Mouse (Mus musculus) thymus, postnatal 4 days (tissue): ENCODE results near the gene Iba57.
A peak's percentile ranks its signal among the peaks of the same experiment; 100 is the strongest.

Experiments used
- DNase-seq: peaks from one replicate; pipeline ENCODE4 v3.0.0; 2021

The Iba57 gene

DNA sequence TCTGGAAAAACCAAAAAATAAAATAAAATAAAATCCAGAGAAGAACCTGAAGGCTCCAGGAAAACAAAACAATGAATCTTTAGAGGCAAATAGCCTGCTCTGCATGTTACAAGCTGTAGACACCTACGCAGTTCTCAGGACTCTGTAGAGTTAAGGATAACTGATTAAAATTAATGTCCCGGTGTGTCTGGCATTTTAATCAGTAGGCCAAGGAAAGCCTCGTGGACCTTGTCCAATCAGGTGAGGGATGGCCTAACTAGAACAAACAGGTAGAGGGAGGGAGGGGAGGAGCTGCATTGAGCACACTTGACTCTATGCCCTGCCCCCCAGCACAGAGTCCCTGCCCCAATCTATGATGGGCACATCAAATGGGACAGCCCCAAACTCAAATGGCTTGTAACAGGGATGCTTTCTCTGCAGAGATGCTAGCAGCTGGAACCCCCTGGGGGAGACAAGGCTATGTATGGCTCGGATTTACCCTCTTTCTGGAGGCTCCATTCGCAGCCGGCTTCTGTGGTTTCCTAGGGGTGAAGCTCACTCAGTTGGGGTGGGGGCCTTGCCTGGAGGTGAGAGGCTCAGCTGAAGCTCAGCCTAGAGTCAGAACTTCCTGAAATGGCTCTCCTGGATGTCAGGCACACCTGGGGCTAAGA, 10.8 kb upstream of the Iba57 start:
- DNase-seq, result no peak

DNA sequence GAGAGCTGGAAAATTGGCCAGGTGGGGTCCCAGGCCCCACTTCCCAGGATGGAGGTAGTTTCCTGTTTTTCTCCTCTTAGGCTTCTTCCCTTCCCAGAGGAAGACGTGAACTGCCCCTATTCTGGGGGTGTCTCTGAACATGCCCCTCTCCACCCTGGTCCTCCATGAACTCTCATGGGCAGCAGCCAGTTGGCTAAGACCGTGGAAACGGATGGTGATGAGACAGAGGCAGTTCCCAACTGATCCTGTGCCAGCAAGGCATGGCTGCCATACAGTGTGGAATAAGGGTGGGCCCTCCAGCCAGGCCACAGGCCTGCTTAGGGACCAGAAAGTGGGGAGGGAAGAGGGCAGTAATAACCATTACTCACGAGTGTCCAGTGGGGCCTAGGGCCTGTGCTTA, 7.0 kb upstream of the Iba57 start:
- no peak for DNase-seq

- no peak for DNase-seq
Observed at GRCm38 (mm10) chr11:59169807-59170206, 6.3 kb upstream of the Iba57 start.

- DNase-seq, result no peak
Observed at GRCm38 (mm10) chr11:59165616-59166241, 2.2 kb upstream of the Iba57 start.

DNA sequence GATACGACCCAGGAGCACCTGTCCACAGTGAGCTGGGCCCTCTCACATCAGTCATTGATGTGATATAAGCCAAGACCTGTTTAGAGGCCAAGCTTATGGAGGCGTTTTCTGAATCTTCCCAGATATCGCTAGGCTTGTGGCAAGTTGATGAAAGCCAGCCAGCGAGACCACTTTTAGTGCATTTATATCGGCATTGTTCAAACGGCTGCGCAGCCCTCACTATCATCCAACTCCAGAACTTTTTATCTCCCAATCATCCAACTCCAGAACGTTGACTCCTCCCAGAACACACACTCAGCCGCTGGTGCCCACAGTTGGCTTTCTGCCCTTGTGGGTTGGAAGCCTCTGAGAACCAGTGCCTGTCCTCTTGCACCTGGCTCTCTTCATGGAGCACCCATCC, 845 bp upstream of the Iba57 start:
- no peak for DNase-seq

DNA sequence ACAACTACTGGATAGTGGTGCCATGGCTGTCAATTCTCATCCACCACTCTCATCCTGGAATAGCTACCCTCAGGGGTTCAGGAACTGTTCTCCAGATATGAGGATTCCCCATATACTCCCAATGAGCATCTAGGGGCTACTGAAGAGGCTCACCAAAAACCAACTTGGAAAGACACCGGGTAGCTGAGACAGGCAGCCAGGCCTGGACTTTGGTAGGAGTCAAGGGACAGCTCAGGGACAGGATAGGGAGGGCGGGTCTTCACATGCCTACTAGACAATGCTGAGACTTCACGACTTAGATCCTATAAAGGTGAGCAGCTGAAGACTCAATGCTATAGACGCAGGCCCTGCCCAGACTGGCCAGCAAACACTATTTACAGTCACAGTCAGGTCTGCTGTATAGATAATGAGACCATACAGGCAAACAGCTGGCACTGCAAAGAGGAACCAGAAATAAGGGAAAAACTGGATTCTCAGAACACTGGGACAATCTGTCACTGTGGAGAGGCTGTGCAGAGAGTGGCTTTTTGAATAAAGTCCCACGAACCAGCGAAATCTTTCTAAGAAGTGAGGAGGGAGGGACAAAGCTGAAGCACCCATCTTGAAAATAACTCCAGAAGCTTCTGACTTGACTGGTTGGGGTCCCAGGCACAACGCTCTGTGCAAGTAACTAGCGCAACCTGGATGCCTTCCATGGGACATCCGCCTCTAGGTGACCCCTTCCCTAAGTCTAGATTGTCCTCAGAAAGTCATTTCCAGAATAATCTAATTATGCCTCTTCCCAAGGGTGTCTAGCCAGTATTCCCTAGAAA, 890 bp downstream of the Iba57 start:
- no peak for DNase-seq

GRCm38 (mm10) chr11:59161398-59161797, 2.1 kb downstream of the Iba57 start:
- no peak for DNase-seq

- DNase-seq, result no peak
Observed at GRCm38 (mm10) chr11:59159558-59159957, 4.0 kb downstream of the Iba57 start.

DNA sequence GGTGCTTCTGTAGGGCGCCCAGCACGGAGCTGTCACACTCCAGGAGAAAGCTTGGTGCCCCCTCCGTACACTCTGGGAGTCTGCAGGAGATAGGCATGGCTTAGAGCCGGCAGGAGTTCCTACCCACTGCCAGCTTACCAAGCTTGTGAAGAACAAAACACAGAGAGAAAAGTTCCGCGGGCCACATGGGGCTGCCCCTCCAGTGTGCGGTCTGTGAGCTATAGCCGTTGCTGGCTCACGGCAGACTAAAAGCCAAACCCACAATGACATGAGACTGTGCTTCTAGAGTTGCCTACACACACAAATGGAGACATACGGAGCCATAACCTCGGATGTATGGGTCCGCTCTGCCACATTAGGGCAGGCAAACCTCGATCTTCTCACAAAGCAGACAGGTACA, 4.4 kb downstream of the Iba57 start:
- no peak for DNase-seq

GRCm38 (mm10) chr11:59155900-59156299, 7.6 kb downstream of the Iba57 start:
- no peak for DNase-seq

DNA sequence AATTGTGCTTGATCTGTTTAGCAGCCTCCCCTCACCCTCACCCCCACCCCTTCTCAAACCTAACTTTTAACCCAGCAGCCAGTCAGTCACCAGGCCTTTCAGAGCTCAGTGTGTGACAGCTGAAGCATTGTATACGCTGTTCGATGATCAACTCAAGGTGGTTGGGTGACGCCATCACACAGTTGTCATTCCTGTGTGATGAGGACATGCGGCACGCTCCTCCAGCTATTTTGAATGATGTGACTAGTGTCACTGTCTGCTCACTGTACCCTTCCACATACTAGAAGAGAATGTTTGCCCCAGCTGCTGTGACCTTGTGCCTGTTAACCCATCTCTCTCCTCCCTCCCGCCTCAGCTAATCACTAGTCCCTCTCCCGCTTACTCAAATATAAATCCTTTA, 9.3 kb downstream of the Iba57 start:
- no peak for DNase-seq

DNA sequence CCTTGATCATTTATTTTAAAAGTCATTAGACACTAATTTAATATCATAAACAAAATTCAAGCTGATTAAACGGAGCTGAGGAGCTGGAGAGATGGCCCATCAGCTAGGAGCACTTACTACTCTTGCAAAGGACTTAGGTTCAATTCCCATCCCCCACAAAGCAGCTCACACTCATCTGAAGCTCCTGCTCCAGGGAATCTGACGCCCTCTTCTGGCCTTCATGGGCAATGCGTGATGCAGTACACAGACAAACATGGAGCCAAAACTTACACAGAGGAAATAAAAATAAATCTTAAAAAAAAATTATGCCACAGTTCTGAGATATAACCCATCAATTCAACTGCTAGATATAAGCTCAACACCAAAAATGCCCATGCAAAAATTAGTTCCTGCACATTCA, 11.8 kb downstream of the Iba57 start:
- DNase-seq, result no peak

- no peak for DNase-seq
Observed at GRCm38 (mm10) chr11:59149302-59149701, 14.2 kb downstream of the Iba57 start.

DNA sequence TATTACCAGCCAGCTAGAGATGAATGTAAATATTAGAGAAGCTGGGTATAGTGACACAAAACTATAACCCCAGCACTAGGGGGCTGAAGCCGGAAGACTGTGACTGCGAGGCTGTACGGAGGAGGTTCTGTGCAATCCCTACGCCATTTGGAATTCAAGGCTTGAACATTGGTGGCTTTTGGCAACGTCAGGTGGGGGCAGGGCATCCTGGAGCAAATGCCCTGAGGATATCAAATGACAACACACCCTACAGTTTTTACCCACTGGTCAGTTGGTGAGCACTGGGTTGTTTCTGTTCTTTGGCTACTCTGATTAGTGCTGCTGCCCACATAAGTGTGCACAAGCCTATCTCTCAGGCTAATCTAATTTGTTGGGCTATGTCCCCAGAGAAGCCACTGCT, 20.6 kb downstream of the Iba57 start:
- no peak for DNase-seq

- peak; percentile 24 for DNase-seq
Observed at GRCm38 (mm10) chr11:59141772-59142370, 21.7 kb downstream of the Iba57 start.

DNA sequence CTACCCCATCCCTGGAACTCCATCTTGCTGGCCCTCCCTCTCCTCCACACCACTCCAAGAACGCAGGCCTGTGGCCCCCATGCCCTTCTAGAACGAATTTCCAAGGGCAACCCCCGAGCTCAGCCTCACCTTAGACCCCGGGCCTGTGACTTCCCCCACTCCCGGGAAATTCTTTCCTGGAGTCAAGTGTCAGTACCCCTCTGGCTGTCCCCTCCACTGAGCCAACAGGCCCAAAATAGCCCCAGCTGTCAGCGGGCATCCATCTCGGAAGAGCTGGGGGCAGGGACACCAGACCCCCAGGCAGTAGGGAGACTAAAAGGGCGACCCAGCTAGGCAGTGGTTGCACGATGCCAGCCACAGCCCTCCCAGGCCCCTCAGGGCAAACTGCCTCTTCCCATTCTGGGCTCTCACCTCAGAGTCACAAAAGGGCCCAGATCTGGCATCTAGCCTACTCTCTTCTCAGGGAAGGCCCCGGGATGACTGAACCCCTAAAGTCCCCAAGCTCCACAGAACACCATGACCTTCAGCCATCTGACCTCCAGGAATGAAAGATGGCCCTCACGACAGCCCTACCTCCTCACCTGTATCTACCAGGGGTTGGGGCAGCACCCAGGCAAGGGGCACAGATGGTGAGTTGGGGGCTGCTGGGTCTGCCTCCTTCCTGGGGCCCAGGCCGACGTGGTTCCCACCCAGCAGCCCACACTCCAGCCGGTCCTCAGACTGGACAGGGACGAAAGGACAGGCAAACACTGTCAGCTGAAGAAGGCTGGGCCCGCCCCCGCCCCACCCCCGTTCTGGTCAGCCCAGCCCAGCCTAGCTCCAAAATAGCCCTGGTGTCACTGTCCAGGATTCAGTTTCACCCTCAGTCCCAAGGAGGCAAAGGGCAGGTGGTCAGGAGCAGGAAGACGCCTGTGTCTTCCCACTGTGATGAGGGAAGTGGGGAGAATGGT, 24.7 kb downstream of the Iba57 start:
- no peak for DNase-seq

DNA sequence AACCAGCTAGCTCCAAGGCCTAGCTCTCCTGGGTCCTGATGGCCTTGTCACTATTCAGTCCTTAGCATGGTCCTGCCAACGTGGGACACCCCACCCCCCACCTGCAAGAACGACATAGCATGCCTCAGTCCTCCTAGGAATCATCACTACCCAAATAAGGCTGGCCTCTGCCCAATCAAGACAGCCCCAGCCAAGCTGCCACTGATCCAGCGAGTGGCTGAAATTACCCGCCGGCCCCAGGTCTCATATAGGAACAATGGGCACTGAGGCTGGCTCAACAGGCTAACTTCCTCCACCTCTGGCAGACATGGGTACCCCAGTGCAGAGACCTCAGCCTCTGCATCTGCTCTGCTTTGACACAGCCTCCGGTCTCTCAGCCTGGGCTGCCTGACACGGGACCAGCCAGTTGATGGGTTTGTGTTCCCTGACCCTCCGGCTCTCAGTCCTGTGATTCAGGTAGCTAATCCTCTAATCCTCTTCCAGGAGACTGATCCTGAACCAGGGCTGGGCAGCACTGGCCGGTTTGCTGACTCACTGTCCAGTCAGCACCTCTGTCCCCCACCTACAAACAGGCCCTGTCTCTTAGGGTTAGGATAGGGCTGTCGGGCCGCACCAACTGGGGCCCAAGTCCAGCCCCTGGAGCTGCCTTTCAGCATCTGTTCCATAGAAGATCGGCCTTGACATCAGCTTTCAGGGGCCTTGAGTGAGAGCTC, 26.4 kb downstream of the Iba57 start:
- DNase-seq, result no peak

DNA sequence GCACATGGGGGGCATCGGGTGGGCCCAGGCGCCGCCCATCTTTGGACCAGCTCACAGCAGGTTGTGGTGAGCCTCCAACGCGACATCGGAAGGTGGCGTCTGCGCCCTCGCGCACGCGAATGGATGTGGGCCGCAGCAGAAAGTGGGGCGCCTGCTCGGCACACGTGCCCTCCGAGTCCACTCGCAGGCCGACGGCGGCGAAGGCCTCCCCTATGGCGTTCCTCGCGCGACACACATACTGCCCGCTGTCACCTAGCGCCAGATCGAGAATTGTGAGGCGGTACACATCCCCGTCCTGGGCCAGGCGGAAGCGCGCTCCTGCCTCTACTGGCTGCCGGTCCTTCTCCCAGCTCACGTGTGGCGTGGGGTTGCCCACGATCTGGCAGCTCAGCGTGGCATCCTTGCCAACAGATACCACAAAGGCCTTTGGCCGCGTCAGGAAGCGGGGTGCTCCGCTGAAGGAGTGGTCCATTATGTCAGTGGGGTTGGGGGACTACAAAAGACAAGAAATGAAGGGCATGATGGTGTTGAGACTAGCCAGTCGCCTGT, 27.6 kb downstream of the Iba57 start, which contains the start of gene Obscn:
Obscn (minus strand) TSS at position 499 of the 549 bp plus-strand sequence.
- DNase-seq, result no peak

DNA sequence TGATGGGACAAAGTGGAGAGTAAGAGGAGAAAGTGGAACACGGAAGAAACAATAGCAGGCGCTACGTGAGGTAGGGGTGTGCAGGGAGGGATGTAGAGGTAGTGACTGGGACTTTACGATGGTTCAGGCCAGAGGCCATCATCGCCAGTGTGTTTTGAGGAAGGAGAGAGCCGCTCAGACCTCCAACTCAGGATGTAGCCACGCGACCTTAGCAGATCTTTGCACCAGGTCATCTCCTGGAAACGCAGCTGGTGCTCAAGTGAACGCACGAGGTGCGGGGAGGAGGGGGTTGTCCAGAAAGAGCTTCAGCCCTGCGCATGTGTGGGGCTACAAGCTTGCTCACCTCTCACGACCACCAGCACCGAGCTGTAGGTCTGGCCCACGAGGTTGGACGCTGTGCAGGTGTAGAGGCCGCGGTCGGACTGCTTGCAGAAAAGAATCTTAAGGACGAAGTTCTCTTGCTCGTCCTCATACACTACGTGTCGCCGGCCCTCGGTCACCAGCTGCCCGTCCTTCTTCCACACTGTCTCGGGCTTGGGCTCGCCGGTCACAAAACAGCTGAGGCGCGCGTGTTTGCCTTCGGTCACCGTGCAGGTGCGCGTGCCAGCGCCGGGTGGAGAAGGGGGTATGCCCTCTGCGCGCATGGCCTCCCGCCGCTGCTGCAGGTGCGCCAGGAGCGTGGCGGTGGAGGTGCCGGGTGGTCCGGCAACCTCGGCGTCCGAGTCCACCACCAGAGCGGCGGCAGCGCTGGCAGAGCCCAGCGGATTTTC, 28.3 kb downstream of the Iba57 start:
- no peak for DNase-seq

DNA sequence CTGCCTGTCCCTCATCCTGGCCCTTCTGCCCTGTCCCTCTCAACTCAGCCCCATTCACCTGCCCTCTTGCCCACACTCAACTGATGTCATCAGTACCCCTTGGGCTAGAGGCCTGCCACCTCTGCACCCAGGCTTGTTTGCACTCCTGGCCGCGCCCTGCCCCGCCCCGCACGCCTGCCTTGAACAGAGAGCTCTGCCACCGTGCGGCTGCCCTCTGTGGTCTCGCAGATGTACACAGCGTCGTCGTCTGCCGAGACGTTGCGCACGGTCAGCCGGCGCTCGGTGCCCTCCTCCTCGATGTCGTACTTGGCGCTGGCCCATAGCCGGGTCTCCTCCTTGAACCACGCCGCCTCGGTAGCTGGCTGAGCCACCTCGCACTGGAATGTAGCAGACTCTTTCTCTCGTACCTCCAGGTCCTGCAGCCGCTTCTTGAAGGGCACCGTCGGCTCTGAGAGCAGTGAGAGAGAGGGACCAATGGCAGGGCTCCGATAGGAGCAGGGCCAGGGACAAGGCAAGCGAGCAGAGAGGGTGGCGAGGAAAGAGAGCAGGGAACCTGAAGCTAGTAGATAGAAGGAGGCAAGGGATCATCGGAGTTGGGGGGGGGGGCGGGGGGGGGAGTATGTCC, 29.1 kb downstream of the Iba57 start:
- peak; percentile 21 for DNase-seq
